In genomic region chr10:41580441-41580840, GRCm38 (mm10) we compare ENCODE assay signal across 20 mouse cellular contexts.
DNase-seq lines count a peak whose midpoint lies in the region; ATAC-seq and TF ChIP-seq lines count a peak whose summit lies in the region.
"Had no signal": no experiment of that assay in that cellular context is flagged by ENCODE, and none has a peak within 500 bp of the region (broad histone marks: within the 10 kb centered on the region; RNA-seq: fewer than 3 reads in every experiment).

No protein-coding gene starts in this region.

- H3K4me1 ChIP-seq in heart, embryonic 13.5 days, result peaks cover 30% of the 10 kb centered on the region
- H3K4me1 ChIP-seq in heart, postnatal 0 days (ENCODE audit: control insufficient read depth, insufficient read depth), result peaks cover 15% of the 10 kb centered on the region
- peaks cover 21% of the 10 kb centered on the region for H3K4me1 ChIP-seq in kidney, embryonic 15.5 days

- ATAC-seq in heart, embryonic 13.5 days (ENCODE audit: extremely low read depth, insufficient number of reproducible peaks, low FRiP score, low TSS enrichment), result no peak
- no peak for ATAC-seq in heart, postnatal 0 days (ENCODE audit: insufficient read depth, low read depth)
- ATAC-seq in kidney, embryonic 15.5 days (replicated peaks; ENCODE audit: low FRiP score), result no peak
- ATAC-seq: forebrain, embryonic 16.5 days; hindbrain, embryonic 16.5 days; inflammation-experienced regulatory T-cells, adult 6 months; intestine, postnatal 0 days had no signal

- intact Hi-C loops in heart, postnatal 36 days (cut with DNase I), result no loop called here
- intact Hi-C loops in heart, postnatal 10 days (cut with DNase I), result no loop called here

- H3K27me3 ChIP-seq in heart, embryonic 13.5 days (replicated peaks), result no peaks in the 10 kb centered on the region
- no peaks in the 10 kb centered on the region for H3K27me3 ChIP-seq in heart, postnatal 0 days (ENCODE audit: control insufficient read depth, insufficient read depth, low read length)
- H3K27me3 ChIP-seq in kidney, embryonic 15.5 days, result no peaks in the 10 kb centered on the region
- H3K27me3 ChIP-seq: embryonic facial prominence, embryonic 13.5 days; forebrain, embryonic 12.5 days; hindbrain, embryonic 12.5 days had no signal

- no peaks in the 10 kb centered on the region for H3K36me3 ChIP-seq in heart, embryonic 13.5 days
- no peaks in the 10 kb centered on the region for H3K36me3 ChIP-seq in heart, postnatal 0 days (replicated peaks; ENCODE audit: control insufficient read depth, insufficient read depth, low read length)
- no peaks in the 10 kb centered on the region for H3K36me3 ChIP-seq in kidney, embryonic 15.5 days
- H3K36me3 ChIP-seq: embryonic facial prominence, embryonic 13.5 days; forebrain, embryonic 12.5 days; hindbrain, embryonic 12.5 days had no signal

- peak overlapping the region; percentile 76 for H3K27ac ChIP-seq in heart, embryonic 13.5 days (replicated peaks)
- H3K27ac ChIP-seq in heart, postnatal 0 days (ENCODE audit: low read depth), result peak overlapping the region; percentile 50; the same call in 1 of the 2 replicates
- no peak overlapping the region for H3K27ac ChIP-seq in kidney, embryonic 15.5 days
- H3K27ac ChIP-seq: embryonic facial prominence, embryonic 13.5 days; forebrain, embryonic 12.5 days; hindbrain, embryonic 12.5 days had no signal

- no peaks in the 10 kb centered on the region for H3K9me3 ChIP-seq in heart, embryonic 13.5 days
- no peaks in the 10 kb centered on the region for H3K9me3 ChIP-seq in heart, postnatal 0 days (replicated peaks; ENCODE audit: control insufficient read depth, low read length)
- no peaks in the 10 kb centered on the region for H3K9me3 ChIP-seq in kidney, embryonic 15.5 days (replicated peaks)
- H3K9me3 ChIP-seq: embryonic facial prominence, embryonic 13.5 days; forebrain, embryonic 12.5 days; hindbrain, embryonic 12.5 days had no signal

- no peak overlapping the region for H3K4me3 ChIP-seq in heart, embryonic 13.5 days
- H3K4me3 ChIP-seq in heart, postnatal 0 days (ENCODE audit: low read depth, low read length), result no peak overlapping the region
- no peak overlapping the region for H3K4me3 ChIP-seq in kidney, embryonic 15.5 days (replicated peaks)
- H3K4me3 ChIP-seq: embryonic facial prominence, embryonic 13.5 days; forebrain, embryonic 12.5 days; hindbrain, embryonic 12.5 days had no signal

- TF ChIP-seq EP300 in heart, postnatal 0 days (IDR thresholded peaks at IDR 0.05; ENCODE audit: low read depth), result no peak

- H3K4me2 ChIP-seq in heart, embryonic 13.5 days, result no peak overlapping the region
- no peak overlapping the region for H3K4me2 ChIP-seq in heart, postnatal 0 days (ENCODE audit: low read depth, low read length)
- H3K4me2 ChIP-seq in kidney, embryonic 15.5 days, result no peak overlapping the region
- H3K4me2 ChIP-seq: embryonic facial prominence, embryonic 13.5 days; forebrain, embryonic 12.5 days; hindbrain, embryonic 12.5 days had no signal

- DNase-seq in heart, postnatal 36 days, result no peak
- DNase-seq in heart, postnatal 0 days (ENCODE audit: low spot score), result no peak
- DNase-seq in heart, postnatal 10 days, result no peak
- peak; percentile 74 for DNase-seq in kidney, adult 9 months
- DNase-seq: adrenal gland, adult 2 months; adrenal gland, postnatal 25 days; cerebellum, adult 18-20 months; cerebellum, adult 9-11 months; cerebellum, postnatal 36 days; gastrocnemius, postnatal 10 days; heart, postnatal 14 days had no signal

- H3K9ac ChIP-seq in heart, embryonic 13.5 days, result no peak overlapping the region
- no peak overlapping the region for H3K9ac ChIP-seq in heart, postnatal 0 days (replicated peaks; ENCODE audit: low read depth, low read length)
- no peak overlapping the region for H3K9ac ChIP-seq in kidney, embryonic 15.5 days
- H3K9ac ChIP-seq: embryonic facial prominence, embryonic 13.5 days; forebrain, embryonic 12.5 days; hindbrain, embryonic 12.5 days had no signal

- 48% methylated on average over 4 of the region's 4 CpGs for WGBS in heart, embryonic 13.5 days
- WGBS in heart, postnatal 0 days, result 48% methylated on average over 4 of the region's 4 CpGs
- 62% methylated on average over 4 of the region's 4 CpGs for WGBS in kidney, embryonic 15.5 days

- no peak for TF ChIP-seq CTCF in heart, postnatal 0 days (IDR thresholded peaks at IDR 0.05; ENCODE audit: low read depth)
